Mouse (Mus musculus): ENCODE measurements around the gene Creb3l4. TPM values are rescaled to one million over a fixed set of nuclear protein-coding genes. Genes with fewer than 3 reads are reported as not detected.

Gene Creb3l4
- total and polyA plus RNA-seq, 3 experiments = 0.07 to 0.08 TPM; not detected in 1

- TF ChIP-seq JUND (IDR thresholded peaks at IDR 0.05; ENCODE audit: low read depth, low read length) = no peak
Observed at GRCm38 (mm10) chr3:90256731-90257530, 13.6 kb upstream of the Creb3l4 start (continued).

- DNase-seq (ENCODE audit: low read depth, low spot score) = no peak
- Histone ChIP-seq H3K27me3 (ENCODE audit: control insufficient read depth in 1 of 2, insufficient read depth in 2 of 2, low read length in 2 of 2) (no peaks in the 10 kb centered on the region), H3K27ac (ENCODE audit: control insufficient read depth, low read depth, low read length) (no peak overlapping the region), H3K4me1 (ENCODE audit: control insufficient read depth in 1 of 2, insufficient read depth in 2 of 2, low read length in 2 of 2) (peaks cover 3 to 5% of the 10 kb centered on the region in 2 experiments; a peak in 3 of 4 replicates), H3K9me3 (replicated peaks; ENCODE audit: insufficient read depth, low read length) (no peaks in the 10 kb centered on the region), H3K36me3 (ENCODE audit: control insufficient read depth in 1 of 2, insufficient read depth in 2 of 2, low read length in 2 of 2) (peaks cover 5 to 11% of the 10 kb centered on the region in 2 experiments), H3K4me3 (ENCODE audit: control insufficient read depth in 1 of 2, insufficient read depth in 1 of 2, low read depth in 2 of 2, low read length in 2 of 2) (no peak overlapping the region), H3K79me2 (ENCODE audit: control insufficient read depth, insufficient read depth, low read length, poor library complexity) (peaks cover 22% of the 10 kb centered on the region), H3K9ac (ENCODE audit: control insufficient read depth, low read depth, low read length, poor library complexity, severe bottlenecking) (no peak overlapping the region)
- TF ChIP-seq MAFK (IDR thresholded peaks at IDR 0.05; ENCODE audit: borderline replicate concordance, low read depth, low read length) = no peak
- TF ChIP-seq ZNF384 (IDR thresholded peaks at IDR 0.05; ENCODE audit: low read depth, low read length) = no peak
- no peak for TF ChIP-seq MXI1 (IDR thresholded peaks at IDR 0.05; ENCODE audit: low read depth, low read length)
- TF ChIP-seq HCFC1 (IDR thresholded peaks at IDR 0.05; ENCODE audit: low read depth, low read length) = no peak
- no peak for TF ChIP-seq POLR2A (IDR thresholded peaks at IDR 0.05; ENCODE audit: control insufficient read depth in 1 of 2, insufficient read depth in 1 of 2, low read depth in 1 of 2, low read length in 2 of 2, poor library complexity in 1 of 2)
- TF ChIP-seq MEF2A (IDR thresholded peaks at IDR 0.05; ENCODE audit: extremely low read depth, insufficient replicate concordance, low read depth, low read length, poor library complexity, severe bottlenecking) = no peak
- TF ChIP-seq MYB (IDR thresholded peaks at IDR 0.05; ENCODE audit: low read depth, low read length) = no peak
- TF ChIP-seq SMC3 (IDR thresholded peaks at IDR 0.05; ENCODE audit: low read depth, low read length) = no peak
- no peak for TF ChIP-seq MAX (IDR thresholded peaks at IDR 0.05; ENCODE audit: low read length)
- TF ChIP-seq CHD1 (IDR thresholded peaks at IDR 0.05; ENCODE audit: low read depth, low read length) = no peak
- TF ChIP-seq TCF12 (IDR thresholded peaks at IDR 0.05; ENCODE audit: low read depth, low read length) = no peak
- no peak for TF ChIP-seq NELFE (IDR thresholded peaks at IDR 0.05; ENCODE audit: low read depth, low read length)
- TF ChIP-seq TAL1 (IDR thresholded peaks at IDR 0.05; ENCODE audit: low read length) = no peak
- TF ChIP-seq KAT2A (conservative IDR thresholded peaks at IDR 0.05; ENCODE audit: low read depth, low read length) = no peak
- no peak for TF ChIP-seq RCOR1 (IDR thresholded peaks at IDR 0.05; ENCODE audit: low read depth, low read length)
- TF ChIP-seq USF1 (IDR thresholded peaks at IDR 0.05; ENCODE audit: low read depth, low read length) = no peak
- no peak for TF ChIP-seq CHD2 (IDR thresholded peaks at IDR 0.05; ENCODE audit: low read length)
Observed at GRCm38 (mm10) chr3:90255784-90256353, 12.6 kb upstream of the Creb3l4 start.
